Mouse (Mus musculus): ENCODE data around the gene Hmgcll1.

DNA sequence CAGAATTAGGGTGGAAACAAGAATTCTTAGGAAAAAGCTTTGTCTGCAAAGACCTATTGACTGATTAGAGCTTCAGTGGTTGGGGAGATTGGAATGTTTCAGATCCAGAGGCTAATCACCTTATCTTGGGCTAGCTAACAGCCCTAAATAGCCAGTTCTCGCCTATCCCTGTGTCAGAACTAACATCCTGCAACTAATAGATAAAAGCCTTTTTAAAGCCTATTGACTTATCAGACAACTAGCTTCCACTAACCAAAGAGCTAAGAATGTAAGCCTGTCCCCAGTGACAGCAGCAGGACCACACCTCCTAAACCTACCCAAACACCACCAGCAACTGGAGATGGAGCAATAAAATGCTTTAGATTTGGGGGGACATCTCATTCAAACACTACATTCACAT, 34.6 kb upstream of the Hmgcll1 start:
- TF ChIP-seq POLR2A (IDR thresholded peaks at IDR 0.05; ENCODE audit: borderline replicate concordance, insufficient read depth, low read length): no peak
- no peak for TF ChIP-seq CTCF (IDR thresholded peaks at IDR 0.05; ENCODE audit: borderline replicate concordance, insufficient read depth, low read depth, low read length)

Measured in cerebellum, adult 2 months (tissue).